Mouse (Mus musculus) myocyte (in vitro differentiated cells): ENCODE measurements at regions not wholly inside any gene's neighbourhood (a gene's known extent, or its start where the extent isn't known, plus 50 kb on each side); places are given as distances from the start of the nearest gene placed in this dataset.

Experiments
- H3K27me3 ChIP-seq: one replicate; pipeline ENCODE4 v1.6.1; 2011; ENCODE audit not compliant: control insufficient read depth, insufficient read depth, insufficient read length
- H3K36me3 ChIP-seq: one replicate; pipeline ENCODE4 v1.6.1; 2011; ENCODE audit not compliant: control insufficient read depth, insufficient read depth
- H3K4me2 ChIP-seq: one replicate; pipeline ENCODE4 v1.6.1; 2011; ENCODE audit warnings: low read depth, control low read depth
- H3K4me3 ChIP-seq: one replicate; pipeline ENCODE4 v1.5.1; 2011; ENCODE audit warnings: mild to moderate bottlenecking, control low read depth, moderate library complexity
- H3K79me2 ChIP-seq: one replicate; pipeline ENCODE4 v1.6.1; 2011; ENCODE audit not compliant: control insufficient read depth, insufficient read depth
- H3ac ChIP-seq: one replicate; pipeline ENCODE4 v1.6.1; 2011; ENCODE audit not compliant: control insufficient read depth, insufficient read length
- CEBPB ChIP-seq: IDR thresholded peaks from 2 replicates; pipeline ENCODE4 v1.6.1; 2011; ENCODE audit warnings: mild to moderate bottlenecking, moderate library complexity; ENCODE audit not compliant: poor library complexity, insufficient read depth, severe bottlenecking
- E2F4 ChIP-seq: IDR thresholded peaks from one replicate; pipeline ENCODE4 v1.6.1; 2011; ENCODE audit warnings: mild to moderate bottlenecking, control low read depth, moderate library complexity; ENCODE audit not compliant: insufficient read depth
- MAX ChIP-seq: IDR thresholded peaks from one replicate; pipeline ENCODE4 v1.6.1; 2011; ENCODE audit warnings: low read depth, mild to moderate bottlenecking, control low read depth
- MYOD1 ChIP-seq, 3 experiments: IDR thresholded peaks; one replicate each; pipeline ENCODE4 v1.6.1; 2011; ENCODE audit warnings: control low read depth in 2 of 3, low read depth in 2 of 3, mild to moderate bottlenecking in 2 of 3, moderate library complexity in 1 of 3; ENCODE audit not compliant: insufficient read length in 2 of 3, control insufficient read depth in 1 of 3
- MYOG ChIP-seq, 3 experiments: IDR thresholded peaks; one replicate each; pipeline ENCODE4 v1.6.1; 2011; ENCODE audit warnings: control low read depth in 2 of 3, low read depth in 2 of 3, mild to moderate bottlenecking in 2 of 3; ENCODE audit not compliant: insufficient read length in 2 of 3, control insufficient read depth in 1 of 3, insufficient read depth in 1 of 3
- POLR2A ChIP-seq: IDR thresholded peaks from one replicate; pipeline ENCODE4 v1.6.1; 2011; ENCODE audit warnings: low read depth, mild to moderate bottlenecking, control low read depth, moderate library complexity; ENCODE audit not compliant: insufficient read length
- POLR2AphosphoS2 ChIP-seq: IDR thresholded peaks from one replicate; pipeline ENCODE4 v1.6.1; 2011; ENCODE audit warnings: low read depth, control low read depth; ENCODE audit not compliant: insufficient read length
- REST ChIP-seq: IDR thresholded peaks from one replicate; pipeline ENCODE4 v1.6.1; 2011; ENCODE audit warnings: mild to moderate bottlenecking, control low read depth, moderate library complexity; ENCODE audit not compliant: insufficient read depth, insufficient read length
- SRF ChIP-seq: IDR thresholded peaks from one replicate; pipeline ENCODE4 v1.6.1; 2011; ENCODE audit warnings: low read depth; ENCODE audit not compliant: control insufficient read depth, insufficient read length
- TCF12 ChIP-seq: IDR thresholded peaks from one replicate; pipeline ENCODE4 v1.6.1; 2011; ENCODE audit warnings: mild to moderate bottlenecking, control low read depth; ENCODE audit not compliant: poor library complexity, insufficient read depth, severe bottlenecking
- TCF3 ChIP-seq: IDR thresholded peaks from one replicate; pipeline ENCODE4 v1.6.1; 2011; ENCODE audit warnings: low read depth, control low read depth; ENCODE audit not compliant: insufficient read length
- USF1 ChIP-seq: IDR thresholded peaks from one replicate; pipeline ENCODE4 v1.6.1; 2011; ENCODE audit warnings: low read depth, mild to moderate bottlenecking, control low read depth, moderate library complexity

GRCm38 (mm10) chr1:75798375-75799099, 252.5 kb downstream of the Slc4a3 start:
- TF ChIP-seq E2F4: no peak
- TF ChIP-seq REST: no peak
- no peak for TF ChIP-seq POLR2AphosphoS2
- no peak for TF ChIP-seq SRF
- no peak for TF ChIP-seq POLR2A
- TF ChIP-seq MYOD1 (IDR thresholded peaks at IDR 0.05; ENCODE audit: control insufficient read depth in 1 of 3, insufficient read length in 2 of 3, low read depth in 2 of 3): no peak
- TF ChIP-seq MAX: no peak
- TF ChIP-seq MYOG (IDR thresholded peaks at IDR 0.05; ENCODE audit: control insufficient read depth in 1 of 3, insufficient read depth in 1 of 3, insufficient read length in 2 of 3, low read depth in 2 of 3): no peak
- H3ac ChIP-seq: no peak overlapping the region
- no peaks in the 10 kb centered on the region for H3K36me3 ChIP-seq
- H3K27me3 ChIP-seq: no peaks in the 10 kb centered on the region
- H3K79me2 ChIP-seq: no peaks in the 10 kb centered on the region
- no peak overlapping the region for H3K4me3 ChIP-seq
- no peak overlapping the region for H3K4me2 ChIP-seq

DNA sequence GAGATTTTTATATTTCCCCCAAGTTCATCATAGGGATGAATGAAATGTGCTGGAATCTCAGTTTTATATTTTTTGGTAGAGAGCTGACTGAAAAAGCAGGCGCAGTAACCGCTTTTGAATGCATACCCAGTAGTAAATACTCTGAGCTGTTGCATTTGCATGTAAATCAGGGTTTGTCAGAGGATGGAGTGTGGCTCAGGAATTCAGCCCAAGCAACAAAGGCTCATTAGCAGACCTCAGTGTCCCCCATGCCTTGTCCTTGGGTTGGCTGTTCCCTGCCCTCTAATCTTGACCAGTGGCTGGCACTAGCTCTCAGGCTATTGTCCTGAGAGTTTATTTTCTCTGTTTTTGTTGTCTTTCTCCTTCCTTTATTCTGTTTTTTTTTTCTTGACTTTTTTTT, 258.4 kb downstream of the Slc4a3 start:
- Histone ChIP-seq H3ac (no peak overlapping the region), H3K79me2 (no peaks in the 10 kb centered on the region), H3K36me3 (no peaks in the 10 kb centered on the region), H3K4me2 (no peak overlapping the region), H3K27me3 (no peaks in the 10 kb centered on the region), H3K4me3 (no peak overlapping the region)
- TF ChIP-seq TCF3: no peak

GRCm38 (mm10) chr1:75812471-75812870, 266.4 kb downstream of the Slc4a3 start:
- no peaks in the 10 kb centered on the region for H3K36me3 ChIP-seq
- no peak overlapping the region for H3K4me2 ChIP-seq
- no peak for TF ChIP-seq USF1
- TF ChIP-seq POLR2AphosphoS2: no peak
- TF ChIP-seq POLR2A: no peak
- TF ChIP-seq MYOG (IDR thresholded peaks at IDR 0.05; ENCODE audit: control insufficient read depth in 1 of 3, insufficient read depth in 1 of 3, insufficient read length in 2 of 3, low read depth in 2 of 3): no peak
- no peak for TF ChIP-seq SRF
- no peak for TF ChIP-seq CEBPB
- TF ChIP-seq REST: no peak
- no peak for TF ChIP-seq TCF3
- TF ChIP-seq TCF12: no peak
- TF ChIP-seq MAX: no peak
- TF ChIP-seq MYOD1 (IDR thresholded peaks at IDR 0.05; ENCODE audit: control insufficient read depth in 1 of 3, insufficient read length in 2 of 3, low read depth in 2 of 3): no peak
- TF ChIP-seq E2F4: no peak
- no peak overlapping the region for H3ac ChIP-seq
- no peak overlapping the region for H3K4me3 ChIP-seq
- no peaks in the 10 kb centered on the region for H3K27me3 ChIP-seq
- no peaks in the 10 kb centered on the region for H3K79me2 ChIP-seq

GRCm38 (mm10) chr1:75826202-75826601, 280.1 kb downstream of the Slc4a3 start:
- Histone ChIP-seq H3K79me2 (no peaks in the 10 kb centered on the region), H3ac (no peak overlapping the region), H3K27me3 (no peaks in the 10 kb centered on the region), H3K4me3 (no peak overlapping the region), H3K4me2 (no peak overlapping the region), H3K36me3 (no peaks in the 10 kb centered on the region)
- TF ChIP-seq E2F4: no peak
- TF ChIP-seq REST: no peak
- TF ChIP-seq POLR2A: no peak

DNA sequence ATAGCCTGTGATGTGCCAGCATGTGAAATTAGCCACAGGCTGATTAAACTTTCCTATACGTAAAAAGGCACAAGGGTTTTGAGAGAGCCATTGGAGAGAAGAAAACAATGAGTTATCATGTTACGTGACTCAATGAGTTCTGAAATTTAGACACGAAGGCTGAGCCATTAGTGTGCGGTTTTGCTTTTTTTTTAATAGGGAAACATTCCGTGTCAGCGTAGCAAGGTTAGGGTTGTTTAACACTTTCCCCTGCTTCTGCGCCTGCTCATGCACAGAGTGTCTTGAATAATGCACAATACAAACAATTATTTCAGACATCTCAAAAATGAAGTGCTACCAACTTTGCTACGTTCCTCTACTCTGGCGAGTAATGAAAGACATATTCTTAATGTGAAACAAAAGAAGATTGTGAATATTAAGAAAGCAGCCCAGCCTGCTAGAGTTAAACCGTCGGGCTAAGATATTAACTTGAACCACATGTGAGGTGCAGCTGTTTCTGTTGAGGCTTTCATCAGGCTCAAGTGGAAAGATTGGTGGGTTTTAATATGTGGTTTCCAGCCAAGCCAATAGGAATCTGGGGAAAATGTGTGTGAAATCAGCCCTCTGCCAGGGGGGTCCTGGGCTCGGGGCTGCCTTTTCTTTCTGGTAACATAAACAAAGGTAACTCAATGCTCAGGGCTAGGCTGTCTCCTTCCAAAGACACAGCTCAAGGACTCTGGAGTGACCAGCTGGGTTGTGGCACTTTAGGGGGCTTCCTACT, 287.2 kb downstream of the Slc4a3 start:
- Histone ChIP-seq H3K79me2 (no peaks in the 10 kb centered on the region), H3K27me3 (no peaks in the 10 kb centered on the region), H3K4me3 (no peak overlapping the region), H3K4me2 (no peak overlapping the region), H3K36me3 (no peaks in the 10 kb centered on the region), H3ac (no peak overlapping the region)
- TF ChIP-seq USF1 (no peak), MYOG (IDR thresholded peaks at IDR 0.05; ENCODE audit: control insufficient read depth in 1 of 3, insufficient read depth in 1 of 3, insufficient read length in 2 of 3, low read depth in 2 of 3) (no peak), CEBPB (no peak), SRF (no peak), POLR2A (no peak), MAX (no peak), REST (no peak), MYOD1 (IDR thresholded peaks at IDR 0.05; ENCODE audit: control insufficient read depth in 1 of 3, insufficient read length in 2 of 3, low read depth in 2 of 3) (no peak), E2F4 (no peak)
